16 mouse cellular contexts compared by ENCODE assay signal in genomic region chr14:122368501-122368900, GRCm38 (mm10).
DNase-seq lines count a peak whose midpoint lies in the region; ATAC-seq and TF ChIP-seq lines count a peak whose summit lies in the region.
"Had no signal": no experiment of that assay in that cellular context is flagged by ENCODE, and none has a peak within 500 bp of the region (broad histone marks: within the 10 kb centered on the region; RNA-seq: fewer than 3 reads in every experiment).

No protein-coding gene starts in this region.

- in situ Hi-C loops in Patski (cut with MboI; ENCODE audit: low pct_unique_long_range_greater_than_20kb), result no loop called here

- no peaks in the 10 kb centered on the region for H3K36me3 ChIP-seq in hindbrain, postnatal 0 days (ENCODE audit: insufficient read depth, low read length)
- H3K36me3 ChIP-seq in hindbrain, embryonic 12.5 days, result no peaks in the 10 kb centered on the region
- no peaks in the 10 kb centered on the region for H3K36me3 ChIP-seq in intestine, embryonic 16.5 days (ENCODE audit: control insufficient read depth, insufficient read depth, low read length)
- H3K36me3 ChIP-seq: forebrain, embryonic 12.5 days; heart, embryonic 13.5 days had no signal

- H3K9ac ChIP-seq in hindbrain, postnatal 0 days (replicated peaks; ENCODE audit: low read length), result no peak overlapping the region
- no peak overlapping the region for H3K9ac ChIP-seq in hindbrain, embryonic 12.5 days
- H3K9ac ChIP-seq in intestine, embryonic 16.5 days (ENCODE audit: low read depth, low read length), result no peak overlapping the region
- H3K9ac ChIP-seq: forebrain, embryonic 12.5 days; heart, embryonic 13.5 days had no signal

- no peak overlapping the region for H3K4me3 ChIP-seq in hindbrain, postnatal 0 days (ENCODE audit: low read length)
- no peak overlapping the region for H3K4me3 ChIP-seq in hindbrain, embryonic 12.5 days
- H3K4me3 ChIP-seq in intestine, embryonic 16.5 days (ENCODE audit: low read length), result no peak overlapping the region
- H3K4me3 ChIP-seq: forebrain, embryonic 12.5 days; heart, embryonic 13.5 days had no signal

- CTCF ChIA-PET in Patski (lab: Charles Lee), result interaction anchor here (0.9 to 1.4 kb wide), 5 partner anchors 11 to 139 kb away, joined by 3 read pairs; no protein-coding TSS in a partner anchor

- peak overlapping the region; percentile 81; the same call in 1 of the 2 replicates for H3K27ac ChIP-seq in hindbrain, postnatal 0 days
- H3K27ac ChIP-seq in hindbrain, embryonic 12.5 days, result no peak overlapping the region
- H3K27ac ChIP-seq in intestine, embryonic 16.5 days (ENCODE audit: low read length), result no peak overlapping the region
- H3K27ac ChIP-seq: forebrain, embryonic 12.5 days; heart, embryonic 13.5 days had no signal

- H3K4me1 ChIP-seq in hindbrain, postnatal 0 days (ENCODE audit: insufficient read depth, low read length), result no peaks in the 10 kb centered on the region
- H3K4me1 ChIP-seq in hindbrain, embryonic 12.5 days, result no peaks in the 10 kb centered on the region
- no peaks in the 10 kb centered on the region for H3K4me1 ChIP-seq in intestine, embryonic 16.5 days (ENCODE audit: control insufficient read depth, insufficient read depth, low read length)
- H3K4me1 ChIP-seq: heart, embryonic 13.5 days had no signal

- no peaks in the 10 kb centered on the region for H3K9me3 ChIP-seq in hindbrain, postnatal 0 days (ENCODE audit: low read length)
- H3K9me3 ChIP-seq in hindbrain, embryonic 12.5 days (replicated peaks), result no peaks in the 10 kb centered on the region
- H3K9me3 ChIP-seq in intestine, embryonic 16.5 days (ENCODE audit: control insufficient read depth, low read length), result no peaks in the 10 kb centered on the region
- H3K9me3 ChIP-seq: forebrain, embryonic 12.5 days; heart, embryonic 13.5 days had no signal

- H3K27me3 ChIP-seq in hindbrain, postnatal 0 days (ENCODE audit: insufficient read depth, low read length), result no peaks in the 10 kb centered on the region
- H3K27me3 ChIP-seq in hindbrain, embryonic 12.5 days, result peaks cover 18% of the 10 kb centered on the region
- H3K27me3 ChIP-seq in Patski, result no peaks in the 10 kb centered on the region
- H3K27me3 ChIP-seq in intestine, embryonic 16.5 days (replicated peaks; ENCODE audit: control insufficient read depth, insufficient read depth, low read length), result no peaks in the 10 kb centered on the region
- H3K27me3 ChIP-seq: CH12.LX had no signal

- no peak for ATAC-seq in hindbrain, postnatal 0 days
- ATAC-seq in hindbrain, embryonic 12.5 days (ENCODE audit: low FRiP score), result no peak
- ATAC-seq in Patski, result peak; percentile 95
- ATAC-seq in intestine, embryonic 16.5 days, result no peak
- ATAC-seq: intestine, postnatal 0 days had no signal

- peak; percentile 45 for DNase-seq in cerebellum, adult 9-10 months
- no peak for DNase-seq in cerebellum, adult 18-20 months
- DNase-seq in hindbrain, postnatal 0 days (ENCODE audit: low spot score), result no peak
- DNase-seq in Patski (ENCODE audit: low read depth, low spot score), result peak; percentile 92
- no peak for DNase-seq in spleen, adult 12 weeks (ENCODE audit: low spot score)
- DNase-seq: adrenal gland, postnatal 10 days; cerebellum, adult 11 months; cerebellum, adult 9-11 months; gastrocnemius, postnatal 14 days; heart, postnatal 36 days had no signal

- H3K4me2 ChIP-seq in hindbrain, postnatal 0 days (ENCODE audit: low read depth, low read length), result no peak overlapping the region
- no peak overlapping the region for H3K4me2 ChIP-seq in hindbrain, embryonic 12.5 days (replicated peaks)
- H3K4me2 ChIP-seq in intestine, embryonic 16.5 days (ENCODE audit: low read depth, low read length), result no peak overlapping the region
- H3K4me2 ChIP-seq: forebrain, embryonic 12.5 days; heart, embryonic 13.5 days had no signal

- POLR2A ChIA-PET in Patski (lab: Charles Lee), result interaction anchor here (1.5 kb wide), 1 partner anchor 15 kb away, joined by 4 read pairs; no protein-coding TSS in a partner anchor

- 76% methylated on average over 8 of the region's 8 CpGs for WGBS in hindbrain, postnatal 0 days
- 89% methylated on average over 8 of the region's 8 CpGs for WGBS in hindbrain, embryonic 12.5 days
- WGBS in intestine, embryonic 16.5 days, result 77% methylated on average over 8 of the region's 8 CpGs

- TF ChIP-seq CTCF in hindbrain, postnatal 0 days (IDR thresholded peaks at IDR 0.05; ENCODE audit: low read depth), result no peak
- TF ChIP-seq CTCF in Patski (IDR thresholded peaks at IDR 0.05), result no peak

Comparison
In these comparisons a context has a peak if more than half of its experiments do, and no peak if none do; other contexts are left out.
1. DNase-seq: peak in cerebellum, adult 9-10 months (single experiment) and Patski (single experiment); none in cerebellum, adult 18-20 months (0 of 2), hindbrain, postnatal 0 days (single experiment) and spleen, adult 12 weeks (single experiment).